Mouse (Mus musculus): ENCODE data around the gene Mafg. TPM values are rescaled to one million over a fixed set of nuclear protein-coding genes. Genes with fewer than 3 reads are reported as not detected.

Gene Mafg
- polyA plus RNA-seq, 1 experiment = 33.6 TPM

DNA sequence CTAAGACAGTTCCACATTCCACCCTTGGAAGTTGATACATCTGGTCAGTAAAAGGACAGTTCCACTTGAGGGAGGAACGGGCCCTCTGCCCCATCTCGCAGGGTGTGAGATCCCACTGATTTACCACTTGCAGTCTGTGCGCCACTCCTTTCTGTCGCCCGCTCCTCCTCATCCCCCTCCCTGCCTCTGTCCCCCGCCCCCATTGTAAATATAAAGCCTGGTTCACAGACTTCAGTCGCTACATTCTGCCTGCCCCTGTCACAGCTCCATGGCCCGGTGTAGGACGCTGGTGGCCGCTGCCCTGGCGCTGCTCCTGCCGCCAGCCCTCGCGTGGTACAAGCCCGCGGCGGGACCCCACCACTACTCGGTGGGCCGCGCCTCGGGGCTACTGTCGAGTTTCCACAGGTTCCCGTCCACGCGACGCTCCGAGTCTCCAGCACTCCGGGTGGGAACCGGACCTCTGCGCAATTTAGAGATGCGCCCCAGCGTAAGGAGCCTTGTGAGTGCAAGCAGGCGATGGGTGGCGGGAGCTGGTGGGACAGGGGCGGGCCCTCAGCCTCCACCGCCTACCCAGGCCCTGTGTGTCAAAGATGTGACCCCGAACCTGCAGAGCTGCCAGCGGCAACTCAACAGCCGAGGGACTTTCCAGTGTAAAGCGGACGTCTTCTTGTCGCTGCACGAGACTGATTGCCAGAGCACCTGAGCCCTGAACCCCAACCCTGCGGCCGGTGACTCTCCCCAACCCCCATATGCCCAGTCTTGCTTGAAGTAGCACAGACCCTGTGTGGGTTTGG is 25.0 kb downstream of the Mafg start, which contains the start of gene Npb:
Gene Npb, plus strand, starts transcription at position 237 of the 794 bp plus-strand sequence.
- no peak within 1 kb of the TSS for H3K4me3 ChIP-seq (ENCODE audit: low read depth, low read length)
- H3K36me3 ChIP-seq (ENCODE audit: control insufficient read depth, insufficient read depth, low read length) = peaks cover 46% of the 10 kb centered on the region
- H3K27me3 ChIP-seq (ENCODE audit: control insufficient read depth, insufficient read depth, low read length) = no peaks in the 10 kb centered on the region
- peaks cover 8% of the 10 kb centered on the region; the same call in 1 of the 2 replicates for H3K4me1 ChIP-seq (ENCODE audit: control insufficient read depth, insufficient read depth, insufficient read length, low read length)
- no peak for TF ChIP-seq CTCF (IDR thresholded peaks at IDR 0.05; ENCODE audit: extremely low read depth, insufficient read length, insufficient replicate concordance, low read depth, low read length)
- TF ChIP-seq POLR2A (IDR thresholded peaks at IDR 0.05; ENCODE audit: low read depth, low read length) = no peak
- WGBS = 8% methylated on average over 45 of the region's 45 CpGs
- H3K27ac ChIP-seq (ENCODE audit: insufficient read depth, low read depth, low read length) = no peak within 1 kb of the TSS

- TF ChIP-seq POLR2A (IDR thresholded peaks at IDR 0.05; ENCODE audit: low read depth, low read length) (no peak), CTCF (IDR thresholded peaks at IDR 0.05; ENCODE audit: extremely low read depth, insufficient read length, insufficient replicate concordance, low read depth, low read length) (no peak)
- Histone ChIP-seq H3K4me1 (ENCODE audit: control insufficient read depth, insufficient read depth, insufficient read length, low read length) (peaks cover 8% of the 10 kb centered on the region; the same call in 1 of the 2 replicates), H3K4me3 (ENCODE audit: low read depth, low read length) (no peak overlapping the region), H3K27me3 (ENCODE audit: control insufficient read depth, insufficient read depth, low read length) (no peaks in the 10 kb centered on the region), H3K27ac (ENCODE audit: insufficient read depth, low read depth, low read length) (no peak overlapping the region), H3K36me3 (ENCODE audit: control insufficient read depth, insufficient read depth, low read length) (peaks cover 33% of the 10 kb centered on the region)
- 78% methylated on average over 4 of the region's 4 CpGs for WGBS
These were observed 26.6 kb downstream of the Mafg start for GRCm38 (mm10) chr11:120606764-120607163.

- H3K27ac ChIP-seq (ENCODE audit: insufficient read depth, low read depth, low read length) = no peak overlapping the region
- H3K36me3 ChIP-seq (ENCODE audit: control insufficient read depth, insufficient read depth, low read length) = peaks cover 22% of the 10 kb centered on the region
- TF ChIP-seq CTCF (IDR thresholded peaks at IDR 0.05; ENCODE audit: extremely low read depth, insufficient read length, insufficient replicate concordance, low read depth, low read length) = no peak
- TF ChIP-seq POLR2A (IDR thresholded peaks at IDR 0.05; ENCODE audit: low read depth, low read length) = no peak
- WGBS = 85% methylated on average over 7 of the region's 7 CpGs
- H3K27me3 ChIP-seq (ENCODE audit: control insufficient read depth, insufficient read depth, low read length) = no peaks in the 10 kb centered on the region
- H3K4me1 ChIP-seq (ENCODE audit: control insufficient read depth, insufficient read depth, insufficient read length, low read length) = peaks cover 8% of the 10 kb centered on the region; the same call in 1 of the 2 replicates
- H3K4me3 ChIP-seq (ENCODE audit: low read depth, low read length) = no peak overlapping the region
These were observed 27.7 kb downstream of the Mafg start for GRCm38 (mm10) chr11:120605667-120606066.

DNA sequence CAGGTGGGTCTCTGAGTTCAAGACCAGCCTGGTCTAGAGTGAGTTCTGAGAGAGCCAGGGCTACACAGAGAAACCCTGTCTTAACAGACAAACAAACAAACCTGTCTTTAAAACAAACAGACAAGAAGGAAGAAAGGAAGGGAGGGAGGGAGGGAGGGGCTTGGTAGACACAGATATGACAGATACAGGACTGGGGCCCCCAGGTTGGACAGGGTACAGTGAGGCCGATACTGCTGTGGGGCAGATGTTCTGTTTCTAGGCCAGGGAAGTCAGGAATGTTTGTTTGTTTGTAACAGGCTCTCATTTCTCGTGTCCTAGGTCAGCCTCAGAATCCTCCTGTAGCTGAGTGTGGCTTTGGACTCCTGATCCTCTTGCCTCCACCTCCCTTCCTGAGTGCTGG is 29.9 kb downstream of the Mafg start:
- no peak overlapping the region for H3K4me3 ChIP-seq (ENCODE audit: low read depth, low read length)
- TF ChIP-seq POLR2A (IDR thresholded peaks at IDR 0.05; ENCODE audit: low read depth, low read length) (no peak), CTCF (IDR thresholded peaks at IDR 0.05; ENCODE audit: extremely low read depth, insufficient read length, insufficient replicate concordance, low read depth, low read length) (no peak)
- H3K36me3 ChIP-seq (ENCODE audit: control insufficient read depth, insufficient read depth, low read length) = peaks cover 14% of the 10 kb centered on the region; the same call in 1 of the 2 replicates
- peaks cover 9% of the 10 kb centered on the region for H3K4me1 ChIP-seq (ENCODE audit: control insufficient read depth, insufficient read depth, insufficient read length, low read length)
- 83% methylated on average over 2 of the region's 2 CpGs for WGBS
- no peaks in the 10 kb centered on the region for H3K27me3 ChIP-seq (ENCODE audit: control insufficient read depth, insufficient read depth, low read length)
- H3K27ac ChIP-seq (ENCODE audit: insufficient read depth, low read depth, low read length) = no peak overlapping the region

DNA sequence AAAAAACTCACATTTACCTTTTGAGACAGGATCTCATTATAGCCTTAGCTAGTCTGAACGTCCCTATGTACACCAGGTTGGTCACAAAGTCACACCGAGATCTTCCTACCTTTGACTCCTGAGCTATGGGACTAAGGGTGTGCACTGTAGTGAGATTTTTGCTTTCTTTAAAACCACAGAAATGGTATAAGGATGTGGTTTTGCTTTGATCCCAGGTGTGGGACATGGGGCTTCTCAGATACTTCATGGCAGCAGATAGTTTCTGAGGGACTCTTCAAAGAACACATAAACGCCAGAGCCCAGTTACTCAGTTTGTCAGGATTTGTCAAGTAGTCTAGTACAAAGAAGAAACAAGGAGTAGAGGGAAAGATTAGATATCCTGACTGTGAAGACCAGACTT is 32.7 kb downstream of the Mafg start:
- Histone ChIP-seq H3K36me3 (ENCODE audit: control insufficient read depth, insufficient read depth, low read length) (peaks cover 21% of the 10 kb centered on the region), H3K27ac (ENCODE audit: insufficient read depth, low read depth, low read length) (no peak overlapping the region), H3K4me3 (ENCODE audit: low read depth, low read length) (no peak overlapping the region), H3K4me1 (ENCODE audit: control insufficient read depth, insufficient read depth, insufficient read length, low read length) (peaks cover 14% of the 10 kb centered on the region; the same call in 1 of the 2 replicates), H3K27me3 (ENCODE audit: control insufficient read depth, insufficient read depth, low read length) (no peaks in the 10 kb centered on the region)
- 87% methylated on average over 3 of the region's 3 CpGs for WGBS
- TF ChIP-seq POLR2A (IDR thresholded peaks at IDR 0.05; ENCODE audit: low read depth, low read length) (no peak), CTCF (IDR thresholded peaks at IDR 0.05; ENCODE audit: extremely low read depth, insufficient read length, insufficient replicate concordance, low read depth, low read length) (no peak)

- 40% methylated on average over 17 of the region's 17 CpGs for WGBS
- peaks cover 14% of the 10 kb centered on the region; the same call in 1 of the 2 replicates for H3K4me1 ChIP-seq (ENCODE audit: control insufficient read depth, insufficient read depth, insufficient read length, low read length)
- H3K4me3 ChIP-seq (ENCODE audit: low read depth, low read length) = peak overlapping the region; percentile 95
- peaks cover 27% of the 10 kb centered on the region for H3K36me3 ChIP-seq (ENCODE audit: control insufficient read depth, insufficient read depth, low read length)
- TF ChIP-seq POLR2A (IDR thresholded peaks at IDR 0.05; ENCODE audit: low read depth, low read length) (no peak), CTCF (IDR thresholded peaks at IDR 0.05; ENCODE audit: extremely low read depth, insufficient read length, insufficient replicate concordance, low read depth, low read length) (no peak)
- peak overlapping the region; percentile 55; the same call in 1 of the 2 replicates for H3K27ac ChIP-seq (ENCODE audit: insufficient read depth, low read depth, low read length)
- H3K27me3 ChIP-seq (ENCODE audit: control insufficient read depth, insufficient read depth, low read length) = no peaks in the 10 kb centered on the region
These were observed 34.3 kb downstream of the Mafg start for GRCm38 (mm10) chr11:120598990-120599549.

Measured in small intestine, adult 2 months (tissue).